Mouse (Mus musculus) kidney, postnatal 25 days (tissue): ENCODE results near the gene Nr2c1.
A peak's percentile ranks its signal among the peaks of the same experiment; 100 is the strongest.

Experiments used
- DNase-seq, 2 experiments: peaks; one replicate each; pipeline ENCODE4 v3.0.0; 2021; ENCODE audit warnings: mixed read lengths in 2 of 2

Gene Nr2c1

DNA sequence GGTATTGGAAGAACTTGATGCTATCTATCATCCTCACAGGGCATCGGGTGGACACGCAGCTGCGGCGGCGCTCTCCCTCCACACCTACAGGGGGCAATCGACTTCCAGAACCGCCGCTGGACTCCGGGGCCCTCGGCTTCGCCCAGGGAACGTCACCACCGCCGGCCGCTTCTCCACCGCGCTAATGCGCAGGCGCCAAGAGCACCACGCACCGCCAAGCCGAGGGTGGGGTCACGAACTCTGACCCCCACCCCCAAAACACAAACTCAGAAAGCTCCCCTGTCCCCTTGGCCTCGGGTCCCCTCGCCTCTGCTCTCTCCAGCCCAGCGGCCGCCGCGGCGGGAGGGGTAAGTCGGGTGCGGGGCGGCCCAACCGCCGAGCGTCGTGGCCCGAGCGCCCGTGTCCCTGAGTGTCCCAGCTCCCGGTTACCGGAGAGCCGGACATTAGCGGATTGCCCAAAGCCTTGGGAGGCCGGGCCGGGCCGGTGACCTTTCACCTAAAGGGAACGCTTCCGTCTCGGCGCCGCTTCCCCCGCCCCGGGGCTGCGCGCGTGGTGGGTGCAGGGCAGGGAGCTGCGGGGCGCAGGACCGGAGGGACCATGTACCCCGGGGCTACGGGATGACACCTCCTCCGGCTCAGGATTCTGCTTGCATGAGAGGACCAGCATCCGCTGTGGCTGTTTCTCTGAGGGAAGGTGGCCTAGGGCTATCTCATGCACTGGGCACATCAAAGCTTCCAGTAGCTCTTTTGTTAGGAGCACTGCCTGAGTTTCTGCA lies at the start of gene Nr2c1:
Gene Nr2c1 (plus strand): TSS at position 268 of the 776 bp plus-strand sequence.
- peak; percentile 90 to 95 for DNase-seq

GRCm38 (mm10) chr10:94098100-94098499 lies 49.7 kb upstream of the Nr2c1 start:
- no peak for DNase-seq

DNA sequence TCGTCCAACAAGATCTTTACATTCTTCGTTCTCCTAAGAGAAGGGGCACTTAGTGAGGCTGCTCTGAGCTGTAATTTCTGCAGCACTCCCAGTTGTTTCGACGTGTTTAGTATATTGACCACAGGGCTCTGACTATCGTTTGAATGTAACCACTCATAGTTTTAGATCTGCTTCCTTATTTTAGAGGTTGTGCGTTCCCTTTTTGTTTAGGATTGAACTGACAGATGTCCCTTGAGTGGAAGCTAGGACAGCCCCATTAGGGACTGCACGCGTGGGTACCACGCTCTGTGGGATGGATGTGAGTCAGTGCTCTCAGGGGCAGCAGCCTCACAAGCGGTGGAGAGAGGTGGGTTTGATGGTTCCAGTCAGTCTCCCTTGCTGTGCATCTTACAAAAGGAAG lies 42.3 kb upstream of the Nr2c1 start:
- DNase-seq: no peak

DNA sequence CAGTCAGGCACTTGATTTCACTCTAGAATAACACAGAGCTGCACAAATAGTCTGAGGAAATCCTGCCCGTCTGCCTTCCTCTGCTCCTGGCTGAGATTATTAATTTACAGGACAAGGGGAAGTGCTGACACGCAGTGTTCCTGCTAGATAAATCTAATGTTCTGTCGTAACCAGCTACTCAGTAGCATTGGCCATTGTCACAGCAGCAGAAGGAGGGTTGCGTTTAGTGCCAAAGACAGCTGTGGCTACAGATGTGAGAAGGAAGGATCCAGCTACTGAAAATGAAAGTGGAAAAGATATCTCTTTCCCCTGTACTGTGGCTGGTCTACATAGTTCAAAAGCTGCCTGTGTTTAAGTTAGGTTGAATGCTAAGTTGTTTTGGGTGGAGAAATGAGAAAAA lies 40.7 kb upstream of the Nr2c1 start:
- DNase-seq: peak; percentile 56 to 73

DNA sequence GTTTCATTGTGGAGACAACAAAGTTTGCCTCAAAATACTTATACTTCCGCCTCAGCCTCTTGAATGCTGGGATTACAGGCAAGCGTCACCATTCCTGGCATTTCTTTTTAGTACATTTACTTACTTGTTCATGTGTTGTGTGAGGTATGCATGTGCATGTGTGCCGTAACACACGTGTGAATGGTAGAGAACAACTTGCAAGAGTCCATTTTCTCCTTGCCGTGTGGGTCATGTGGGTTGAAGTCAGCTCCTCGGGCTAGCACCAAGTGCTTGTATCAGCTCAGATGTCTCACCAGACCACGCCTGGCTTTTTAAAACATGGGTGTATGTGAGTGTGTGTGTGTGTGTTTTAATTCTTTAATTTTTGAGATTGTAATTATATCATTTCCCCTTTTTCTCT lies 40.2 kb upstream of the Nr2c1 start:
- no peak for DNase-seq

- no peak for DNase-seq
Measured at GRCm38 (mm10) chr10:94108791-94109190, 39.0 kb upstream of the Nr2c1 start.

DNA sequence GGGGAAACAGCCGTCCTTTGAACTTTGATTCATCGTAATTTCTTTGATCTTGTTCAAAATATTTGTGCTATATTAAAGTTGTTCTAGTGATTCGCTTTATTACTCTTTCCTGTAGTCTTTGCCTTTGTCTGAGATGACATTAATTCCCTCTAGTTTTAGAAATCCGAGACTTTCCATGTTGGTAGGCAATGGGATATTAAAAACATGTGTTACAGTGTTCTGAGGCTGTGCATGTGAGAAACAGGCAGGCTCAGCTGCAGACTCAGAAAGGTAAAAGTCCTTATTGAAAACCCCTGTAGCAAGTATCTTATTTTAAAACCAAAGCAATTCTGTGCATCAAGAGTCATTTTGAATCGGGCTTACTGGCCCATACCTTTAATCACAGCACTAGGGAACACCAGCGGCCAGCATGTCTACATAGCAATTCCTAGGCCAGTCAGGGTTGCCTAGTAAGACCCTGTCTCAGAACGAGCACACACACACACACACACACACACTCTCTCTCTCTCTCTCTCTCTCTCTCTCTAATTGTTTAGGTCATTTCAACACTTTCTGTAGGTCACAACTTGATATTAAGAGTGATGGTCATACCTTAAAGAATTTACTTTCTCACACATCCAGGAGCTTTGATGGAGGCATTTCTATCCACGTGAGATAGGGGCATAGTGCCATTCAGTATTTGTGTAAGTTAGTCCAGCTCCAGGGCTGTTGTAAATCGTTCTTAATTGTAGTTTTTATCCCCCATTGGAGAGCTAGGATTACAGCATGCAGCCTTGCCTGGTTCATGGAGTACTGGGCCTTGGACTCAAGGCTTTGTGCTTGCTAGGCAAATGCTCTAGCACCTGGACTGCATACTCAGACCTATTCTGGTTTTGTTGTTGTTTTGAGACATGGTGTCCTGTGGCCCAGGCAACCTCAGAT lies 36.7 kb upstream of the Nr2c1 start:
- no peak for DNase-seq

DNA sequence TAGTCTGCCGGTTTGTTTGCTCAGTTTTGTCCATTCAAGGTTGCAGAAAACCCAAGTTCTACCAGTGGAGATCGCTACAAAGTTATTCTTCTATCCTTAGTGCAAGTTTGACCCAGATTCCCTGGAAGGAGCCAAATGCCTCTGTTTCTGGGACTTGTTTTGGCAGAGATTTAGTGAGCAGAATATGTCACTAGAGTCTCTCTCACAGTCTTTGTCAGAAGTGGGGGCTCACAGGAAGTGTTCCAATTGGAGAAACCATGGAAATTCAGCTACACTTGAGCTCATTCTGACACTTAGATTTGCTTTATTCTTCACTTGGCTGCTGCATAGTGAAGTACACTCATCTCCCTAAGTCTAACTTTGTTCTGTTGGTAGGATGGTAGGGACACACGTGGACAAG lies 35.6 kb upstream of the Nr2c1 start:
- no peak for DNase-seq

DNA sequence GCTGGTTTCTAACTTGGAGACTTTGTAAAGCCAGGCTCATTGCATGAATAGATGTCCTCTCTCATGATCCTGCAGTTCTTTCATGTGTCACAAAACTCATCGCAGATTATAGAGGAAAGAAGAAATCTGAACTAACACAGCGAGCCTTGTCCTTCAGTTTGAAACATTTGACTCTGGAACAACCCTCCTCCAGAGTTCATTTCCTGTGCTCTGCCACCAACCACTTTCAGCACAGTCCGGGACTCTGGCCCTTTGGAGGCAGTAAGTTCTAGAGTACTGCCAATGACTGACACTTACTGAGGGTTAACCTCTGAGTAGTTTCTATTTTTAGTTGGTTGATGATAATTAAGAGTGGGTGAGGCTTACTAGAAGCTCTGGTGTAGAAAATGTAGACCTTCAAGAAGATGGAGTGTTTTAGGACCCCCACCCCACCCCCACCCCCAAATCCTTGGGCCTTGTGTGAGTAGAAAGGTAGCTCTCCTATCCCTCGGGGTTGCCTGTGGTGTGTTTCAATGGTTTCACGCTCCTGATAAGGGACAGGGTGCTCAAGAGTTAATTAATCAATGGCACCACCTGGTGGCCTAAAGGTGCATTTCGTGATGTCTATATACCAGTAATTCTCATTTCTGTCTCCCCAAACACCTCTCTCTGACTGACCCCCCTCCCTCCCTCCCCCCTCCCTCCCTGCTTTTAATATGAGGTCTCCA lies 31.8 kb upstream of the Nr2c1 start:
- peak; percentile 82 to 95 for DNase-seq

GRCm38 (mm10) chr10:94116781-94117340 lies 31.0 kb upstream of the Nr2c1 start:
- no peak for DNase-seq

DNA sequence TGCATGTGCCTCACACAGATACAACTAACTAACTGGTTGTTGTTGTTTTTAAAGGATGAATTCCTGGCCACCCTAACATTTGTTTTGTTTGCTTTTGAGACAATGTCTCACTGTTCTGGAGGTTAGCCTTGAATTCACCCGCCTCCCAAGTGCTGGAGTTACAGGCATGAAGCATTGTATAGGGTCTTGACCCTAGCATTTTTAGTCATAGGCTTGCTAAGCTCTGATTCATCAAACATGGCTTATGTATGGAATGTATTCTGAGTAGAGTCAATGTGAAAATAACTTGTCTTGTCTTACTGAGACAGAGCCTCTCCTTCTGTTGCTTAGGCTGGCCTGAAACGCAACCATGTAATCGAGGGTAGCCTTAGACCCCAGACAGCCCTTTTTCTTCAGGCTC lies 29.9 kb upstream of the Nr2c1 start:
- no peak for DNase-seq

GRCm38 (mm10) chr10:94118993-94119392 lies 28.8 kb upstream of the Nr2c1 start:
- DNase-seq: no peak

GRCm38 (mm10) chr10:94120676-94121075 lies 27.1 kb upstream of the Nr2c1 start:
- DNase-seq: no peak

DNA sequence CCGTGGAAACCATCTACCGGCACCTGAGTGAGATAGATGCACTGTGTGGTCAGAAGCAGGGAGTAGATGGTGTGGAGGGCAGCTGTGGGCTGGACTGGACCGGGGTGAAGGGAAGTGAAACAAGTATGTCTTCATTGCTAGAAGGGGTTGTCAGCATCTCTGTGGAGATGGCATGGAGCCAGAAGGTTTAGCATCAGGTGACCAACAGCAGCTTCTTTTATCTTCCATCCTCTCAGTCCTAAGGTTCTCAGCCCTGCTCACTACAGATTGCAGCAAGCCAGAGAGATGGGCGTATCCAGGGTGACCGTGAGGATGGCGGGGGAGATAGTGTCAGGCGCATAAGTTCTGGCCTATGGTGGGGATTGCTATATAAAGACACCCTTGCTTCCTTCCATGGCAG lies 25.2 kb upstream of the Nr2c1 start:
- no peak for DNase-seq

- DNase-seq: no peak
Measured at GRCm38 (mm10) chr10:94123581-94123980, 24.2 kb upstream of the Nr2c1 start.

- peak in 1 of 2 experiments; percentile 15 for DNase-seq
Measured at GRCm38 (mm10) chr10:94124376-94124775, 23.4 kb upstream of the Nr2c1 start.

GRCm38 (mm10) chr10:94129680-94130119 lies 18.1 kb upstream of the Nr2c1 start:
- DNase-seq: peak; percentile 3 to 39

DNA sequence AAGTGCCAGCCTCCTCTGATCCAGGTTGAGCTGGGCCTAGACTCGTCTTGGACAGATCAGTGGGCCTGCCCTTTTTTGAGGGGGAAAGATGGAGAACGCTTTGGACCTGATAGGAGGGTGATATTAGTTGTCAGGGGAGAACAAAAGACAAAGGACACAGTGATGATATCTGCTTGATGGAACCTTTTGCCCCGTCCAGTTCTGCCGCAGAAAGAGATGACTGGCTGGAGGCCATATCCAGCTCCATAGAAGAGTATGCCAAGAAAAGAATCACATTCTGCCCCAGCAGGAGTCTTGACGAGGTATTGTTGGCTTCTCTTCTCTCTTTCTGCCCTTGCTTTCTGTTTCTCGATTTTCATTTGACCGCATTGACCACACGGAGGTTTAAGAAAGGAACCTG lies 14.7 kb upstream of the Nr2c1 start:
- DNase-seq: no peak

DNA sequence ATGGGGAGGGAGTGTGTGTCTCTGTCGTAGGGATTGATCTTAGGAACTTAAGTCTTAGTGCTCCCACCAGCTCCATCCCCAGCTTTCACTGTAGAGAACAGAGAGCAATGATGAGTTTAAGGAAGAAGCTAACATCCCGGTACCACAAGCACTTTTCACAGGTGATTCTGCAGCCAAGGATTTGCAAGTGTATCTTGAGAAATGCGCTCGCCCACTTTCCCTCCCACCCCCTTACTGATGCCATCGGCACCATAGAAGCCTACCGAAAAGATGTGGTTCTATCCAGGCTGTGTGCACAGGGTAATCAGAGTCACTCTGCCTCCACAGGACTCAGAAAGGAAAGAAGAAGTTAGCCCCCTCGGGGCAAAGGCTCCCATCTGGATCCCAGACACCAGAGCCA lies 14.1 kb upstream of the Nr2c1 start:
- DNase-seq: no peak

DNA sequence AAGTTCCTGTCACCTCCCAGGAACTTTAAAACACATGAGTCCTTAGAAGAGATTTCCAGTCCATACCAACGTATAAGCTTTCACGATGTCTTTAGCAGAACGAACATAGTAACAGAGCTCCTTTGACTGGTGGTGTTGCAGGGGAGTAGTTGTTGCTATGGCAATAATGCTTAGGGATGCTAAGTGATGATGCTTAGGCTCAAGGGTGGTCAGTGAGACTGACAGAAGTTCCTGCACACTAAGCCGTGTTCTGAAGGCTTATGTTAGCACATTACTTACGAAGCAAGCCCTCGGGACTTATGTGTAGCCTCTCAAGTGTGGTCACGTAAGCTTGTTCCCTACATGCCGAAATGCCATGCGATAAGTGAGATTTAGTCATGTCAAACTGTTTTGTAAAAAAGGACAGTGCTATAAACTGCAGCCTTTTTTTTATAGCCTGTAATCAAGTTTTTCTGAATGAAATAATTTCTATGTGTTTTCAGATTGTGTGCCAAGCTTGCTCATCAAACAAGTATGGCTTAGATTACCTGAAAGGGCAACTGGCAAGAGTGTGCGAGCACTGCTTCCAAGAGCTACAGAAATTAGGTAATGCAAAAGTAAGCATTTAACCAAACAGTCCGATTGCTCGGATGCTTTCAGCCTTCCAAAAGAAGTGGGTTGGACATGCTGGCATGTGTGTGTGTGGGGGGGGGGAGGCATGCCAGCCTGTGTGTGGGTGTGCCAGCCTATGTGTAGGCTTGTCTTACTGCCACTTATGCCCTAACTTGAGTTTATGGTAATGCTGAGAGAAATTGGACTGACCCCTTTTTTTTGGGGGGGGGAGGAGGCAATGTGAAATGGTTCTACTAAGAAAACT lies 13.1 kb upstream of the Nr2c1 start:
- no peak for DNase-seq

- no peak for DNase-seq
Measured at GRCm38 (mm10) chr10:94138890-94139482, 8.8 kb upstream of the Nr2c1 start.
